Mouse (Mus musculus) forebrain, embryonic 14.5 days (tissue): ENCODE data around the gene Itsn1. TPM values are rescaled to one million over a fixed set of nuclear protein-coding genes. Genes with fewer than 3 reads are reported as not detected.

Experiments
- ATAC-seq: fragments of 200-750 bp; cut with Nextera tagmentation; 2 replicates; pipeline ENCODE4 v1.8.0; 2017; ENCODE audit warnings: mild to moderate bottlenecking, moderate library complexity
- DNase-seq: peaks from one replicate; pipeline ENCODE4 v3.0.0-alpha.2; 2015; ENCODE audit warnings: low spot score
- H3K27ac ChIP-seq: fragments of 300-500 bp; sonication (generic); 2 replicates; pipeline ENCODE4 v1.5.1; 2014; ENCODE audit warnings: low read depth, mild to moderate bottlenecking, control low read depth, low read length, moderate library complexity
- H3K27me3 ChIP-seq: fragments of 300-500 bp; sonication (generic); replicated peaks from 2 replicates; pipeline ENCODE4 v1.6.1; 2014; ENCODE audit warnings: low read length, control low read depth, mixed read lengths; ENCODE audit not compliant: control insufficient read depth, insufficient read depth
- H3K36me3 ChIP-seq: fragments of 300-500 bp; sonication (generic); 2 replicates; pipeline ENCODE4 v1.6.1; 2014; ENCODE audit warnings: low read length, control low read depth; ENCODE audit not compliant: control insufficient read depth, insufficient read depth
- H3K4me1 ChIP-seq: fragments of 300-500 bp; sonication (generic); 2 replicates; pipeline ENCODE4 v1.6.1; 2014; ENCODE audit warnings: antibody characterized with exemption, low read length, control low read depth; ENCODE audit not compliant: control insufficient read depth, insufficient read depth
- H3K4me2 ChIP-seq: fragments of 300-500 bp; sonication (generic); 2 replicates; pipeline ENCODE4 v1.6.1; 2014; ENCODE audit warnings: mild to moderate bottlenecking, control low read depth, low read length
- H3K4me3 ChIP-seq: fragments of 300-500 bp; sonication (generic); 2 replicates; pipeline ENCODE4 v1.5.1; 2014; ENCODE audit warnings: low read depth, low read length, control low read depth
- H3K9ac ChIP-seq: fragments of 300-500 bp; sonication (generic); 2 replicates; pipeline ENCODE4 v1.6.1; 2014; ENCODE audit warnings: mild to moderate bottlenecking, low read length, control low read depth, moderate library complexity
- H3K9me3 ChIP-seq: fragments of 300-500 bp; sonication (generic); replicated peaks from 2 replicates; pipeline ENCODE4 v1.6.1; 2016; ENCODE audit warnings: low read length, control low read depth, mixed read lengths; ENCODE audit not compliant: control insufficient read depth
- WGBS: fragments of 180-500 bp; shearing (Covaris S2); extraction: QIAGEN DNeasy Blood & Tissue Kit; methylation state at CpG from one replicate; pipeline ENCODE4 v1.1.7; 2014; 5-methylcytosine and 5-hydroxymethylcytosine counted together
- polyA plus RNA-seq: library from polyadenylated mRNA; unstranded; fragments of >200 nt; fragmentation: Nextera tagmentation; extraction: Ambion mirVana; gene quantifications from 2 replicates; pipeline ENCODE4 v1.2.1, GENCODE M21; 2014

The Itsn1 gene
- polyA plus RNA-seq, 1 experiment from 2014 or later = 54.2 TPM

GRCm38 (mm10) chr16:91853223-91853622, 124.1 kb downstream of the Itsn1 start:
- Histone ChIP-seq H3K9ac (no peak overlapping the region), H3K4me3 (no peak overlapping the region), H3K4me1 (no peaks in the 10 kb centered on the region), H3K36me3 (peaks cover 94% of the 10 kb centered on the region), H3K4me2 (no peak overlapping the region), H3K27ac (no peak overlapping the region), H3K9me3 (no peaks in the 10 kb centered on the region), H3K27me3 (no peaks in the 10 kb centered on the region)
- ATAC-seq = no peak
- 91% methylated on average over 12 of the region's 12 CpGs for WGBS
- no peak for DNase-seq

DNA sequence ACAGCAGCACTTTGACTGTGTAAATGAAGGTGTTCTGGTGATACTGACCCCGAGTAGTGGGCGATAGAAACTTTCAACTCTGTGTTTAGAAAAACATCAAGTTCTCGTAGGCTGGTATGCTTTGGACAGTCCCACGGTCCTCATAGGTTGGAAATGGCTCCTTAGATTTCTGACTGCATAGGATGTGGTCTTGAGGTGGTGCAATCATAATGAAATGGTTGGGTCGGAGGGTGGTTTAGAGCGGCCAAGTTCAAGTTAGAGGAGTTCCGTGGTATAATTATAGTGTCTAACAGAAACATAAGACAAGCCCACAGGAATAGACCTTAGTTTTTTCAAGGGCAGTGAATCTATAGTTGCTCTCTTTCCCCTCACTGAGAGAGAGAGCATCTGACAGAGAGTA, 129.6 kb downstream of the Itsn1 start:
- Histone ChIP-seq H3K4me2 (no peak overlapping the region), H3K9ac (no peak overlapping the region), H3K4me1 (no peaks in the 10 kb centered on the region), H3K27me3 (no peaks in the 10 kb centered on the region), H3K27ac (no peak overlapping the region), H3K36me3 (peaks cover 75% of the 10 kb centered on the region), H3K9me3 (no peaks in the 10 kb centered on the region), H3K4me3 (no peak overlapping the region)
- ATAC-seq = no peak
- 94% methylated on average over 7 of the region's 7 CpGs for WGBS
- DNase-seq = no peak

DNA sequence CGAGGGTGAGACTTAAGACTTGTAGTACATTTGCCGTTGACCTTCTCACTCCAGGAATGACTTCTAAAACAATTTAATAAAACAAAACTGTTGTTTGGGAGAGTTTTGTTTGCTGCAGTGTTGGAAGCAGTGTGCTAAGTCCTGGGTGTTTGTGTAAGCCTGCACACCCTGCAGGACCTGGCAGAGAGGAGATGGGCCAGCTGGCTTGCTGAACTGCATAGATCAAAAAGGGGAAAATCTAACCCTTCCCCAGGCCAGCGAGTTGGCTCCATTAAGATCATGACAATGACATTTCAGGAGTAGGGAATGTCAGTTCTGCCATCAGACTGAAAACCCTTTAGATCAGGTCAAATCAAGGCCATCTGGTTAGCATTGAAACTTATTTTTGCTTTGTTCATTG, 130.1 kb downstream of the Itsn1 start:
- Histone ChIP-seq H3K9me3 (no peaks in the 10 kb centered on the region), H3K4me2 (no peak overlapping the region), H3K4me1 (no peaks in the 10 kb centered on the region), H3K36me3 (peaks cover 75% of the 10 kb centered on the region), H3K27me3 (no peaks in the 10 kb centered on the region), H3K9ac (no peak overlapping the region), H3K27ac (no peak overlapping the region), H3K4me3 (no peak overlapping the region)
- DNase-seq (no peak), ATAC-seq (no peak)
- WGBS = 91% methylated on average over 3 of the region's 3 CpGs

GRCm38 (mm10) chr16:91859958-91860357, 130.9 kb downstream of the Itsn1 start:
- DNase-seq = no peak
- no peaks in the 10 kb centered on the region for H3K4me1 ChIP-seq
- no peaks in the 10 kb centered on the region for H3K27me3 ChIP-seq
- ATAC-seq = no peak
- no peak overlapping the region for H3K9ac ChIP-seq
- peaks cover 75% of the 10 kb centered on the region for H3K36me3 ChIP-seq
- no peak overlapping the region for H3K4me3 ChIP-seq
- no peak overlapping the region for H3K4me2 ChIP-seq
- 86% methylated on average over 8 of the region's 8 CpGs for WGBS
- no peaks in the 10 kb centered on the region for H3K9me3 ChIP-seq
- no peak overlapping the region for H3K27ac ChIP-seq

- WGBS = 75% methylated on average over 14 of the region's 14 CpGs
Observed at GRCm38 (mm10) chr16:91860471-91861125, 131.5 kb downstream of the Itsn1 start.

GRCm38 (mm10) chr16:91861784-91862371, 132.8 kb downstream of the Itsn1 start:
- no peaks in the 10 kb centered on the region for H3K27me3 ChIP-seq
- WGBS = 80% methylated on average over 6 of the region's 6 CpGs
- no peaks in the 10 kb centered on the region for H3K4me1 ChIP-seq
- DNase-seq = no peak
- no peak for ATAC-seq
- H3K4me3 ChIP-seq = no peak overlapping the region
- H3K9me3 ChIP-seq = no peaks in the 10 kb centered on the region
- H3K27ac ChIP-seq = no peak overlapping the region
- no peak overlapping the region for H3K4me2 ChIP-seq
- no peak overlapping the region for H3K9ac ChIP-seq
- peaks cover 71% of the 10 kb centered on the region for H3K36me3 ChIP-seq

More at GRCm38 (mm10) chr16:91860471-91861125, 131.5 kb downstream of the Itsn1 start:
- ATAC-seq (no peak), DNase-seq (no peak)
- Histone ChIP-seq H3K4me2 (no peak overlapping the region), H3K4me3 (no peak overlapping the region), H3K9ac (no peak overlapping the region), H3K27me3 (no peaks in the 10 kb centered on the region), H3K4me1 (no peaks in the 10 kb centered on the region), H3K27ac (0 out of 2 replicates have a peak overlapping the region, but pooled peaks have one; percentile 2), H3K36me3 (peaks cover 76% of the 10 kb centered on the region), H3K9me3 (no peaks in the 10 kb centered on the region)

GRCm38 (mm10) chr16:91862836-91863235, 133.8 kb downstream of the Itsn1 start:
- H3K36me3 ChIP-seq = peaks cover 70% of the 10 kb centered on the region
- 91% methylated on average over 7 of the region's 7 CpGs for WGBS
- H3K27ac ChIP-seq = no peak overlapping the region
- H3K4me1 ChIP-seq = no peaks in the 10 kb centered on the region
- no peak overlapping the region for H3K4me3 ChIP-seq
- ATAC-seq (no peak), DNase-seq (no peak)
- H3K9me3 ChIP-seq = no peaks in the 10 kb centered on the region
- H3K27me3 ChIP-seq = no peaks in the 10 kb centered on the region
- no peak overlapping the region for H3K9ac ChIP-seq
- H3K4me2 ChIP-seq = no peak overlapping the region

- Histone ChIP-seq H3K9ac (no peak overlapping the region), H3K4me3 (no peak overlapping the region), H3K36me3 (peaks cover 75% of the 10 kb centered on the region), H3K27me3 (no peaks in the 10 kb centered on the region), H3K4me2 (no peak overlapping the region), H3K9me3 (no peaks in the 10 kb centered on the region), H3K27ac (no peak overlapping the region), H3K4me1 (no peaks in the 10 kb centered on the region)
- DNase-seq = no peak
- ATAC-seq = no peak
- 82% methylated on average over 10 of the region's 10 CpGs for WGBS
Observed at GRCm38 (mm10) chr16:91864646-91865332, 135.7 kb downstream of the Itsn1 start.
